Mouse (Mus musculus): ENCODE results near the gene Arsb. TPM values are rescaled to one million over a fixed set of nuclear protein-coding genes. Genes with fewer than 3 reads are reported as not detected.
A peak's percentile ranks its signal among the peaks of the same experiment; 100 is the strongest.

The Arsb gene
- polyA plus RNA-seq, 1 experiment from 2014 or later, result 2.8 TPM

DNA sequence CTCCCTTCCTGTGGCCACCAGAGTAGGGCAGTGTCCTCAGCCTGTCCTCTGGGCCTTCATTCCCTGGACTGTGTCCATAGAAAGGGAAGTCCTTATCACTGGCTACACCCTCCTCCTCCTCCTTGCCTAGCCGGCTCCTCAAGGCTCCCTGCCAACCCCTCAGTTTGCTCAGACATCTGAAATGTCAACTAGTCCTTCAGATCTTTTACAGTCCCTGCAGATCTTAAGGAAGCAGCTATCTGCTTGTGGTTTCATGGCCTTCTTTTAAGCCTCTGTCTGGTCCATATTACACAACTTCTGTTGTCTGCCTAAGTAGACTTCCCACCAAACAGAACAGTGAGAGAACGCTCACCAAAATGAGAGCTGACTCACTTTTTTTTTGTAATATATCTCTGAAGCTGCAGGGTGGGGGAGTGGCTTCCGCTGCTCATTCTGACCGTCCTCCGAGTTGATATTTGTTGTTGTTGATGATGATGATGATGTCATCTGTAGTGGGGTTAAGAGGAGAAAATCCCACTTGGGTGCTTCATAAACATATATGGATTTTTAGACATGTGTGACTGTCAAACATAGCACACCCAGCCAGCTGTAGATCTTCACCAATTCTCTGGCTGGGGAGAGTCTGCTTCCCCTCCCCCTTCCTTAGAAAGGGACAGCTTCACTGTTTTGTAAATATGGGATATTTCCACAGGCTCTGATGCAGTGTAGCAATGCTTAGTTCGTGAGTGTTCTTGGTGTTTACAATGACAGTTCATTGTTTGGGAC, 168.1 kb downstream of the Arsb start:
- WGBS (ENCODE audit: insufficient replicate concordance), result 16% methylated on average over 6 of the region's 6 CpGs
- H3K9me3 ChIP-seq (replicated peaks), result no peaks in the 10 kb centered on the region
- peak; percentile 37; the same call in 1 of the 2 replicates for ATAC-seq
- no peaks in the 10 kb centered on the region for H3K27me3 ChIP-seq (replicated peaks)
- no peaks in the 10 kb centered on the region for H3K36me3 ChIP-seq
- peak overlapping the region; percentile 31 for H3K27ac ChIP-seq
- no peak overlapping the region for H3K9ac ChIP-seq
- peaks cover 25% of the 10 kb centered on the region for H3K4me1 ChIP-seq
- H3K4me2 ChIP-seq, result peak overlapping the region; percentile 33
- H3K4me3 ChIP-seq, result no peak overlapping the region

GRCm38 (mm10) chr13:93940742-93941531, 169.5 kb downstream of the Arsb start:
- Histone ChIP-seq H3K27ac (no peak overlapping the region), H3K9ac (no peak overlapping the region), H3K27me3 (replicated peaks) (no peaks in the 10 kb centered on the region), H3K4me2 (no peak overlapping the region), H3K36me3 (no peaks in the 10 kb centered on the region), H3K9me3 (replicated peaks) (no peaks in the 10 kb centered on the region), H3K4me3 (no peak overlapping the region), H3K4me1 (peaks cover 25% of the 10 kb centered on the region)
- no peak for ATAC-seq
- WGBS (ENCODE audit: insufficient replicate concordance), result 47% methylated on average over 7 of the region's 7 CpGs

- ATAC-seq, result no peak
- H3K4me3 ChIP-seq, result no peak overlapping the region
- no peaks in the 10 kb centered on the region for H3K36me3 ChIP-seq
- no peak overlapping the region for H3K4me2 ChIP-seq
- peaks cover 4% of the 10 kb centered on the region; the same call in 1 of the 2 replicates for H3K27me3 ChIP-seq (replicated peaks)
- no peak overlapping the region for H3K9ac ChIP-seq
- WGBS (ENCODE audit: insufficient replicate concordance), result 24% methylated on average over 9 of the region's 9 CpGs
- no peaks in the 10 kb centered on the region for H3K9me3 ChIP-seq (replicated peaks)
- no peak overlapping the region for H3K27ac ChIP-seq
- H3K4me1 ChIP-seq, result no peaks in the 10 kb centered on the region
Measured at GRCm38 (mm10) chr13:93950996-93951395, 179.6 kb downstream of the Arsb start.

- H3K9ac ChIP-seq, result no peak overlapping the region
- H3K27me3 ChIP-seq (replicated peaks), result peaks cover 4% of the 10 kb centered on the region; the same call in 1 of the 2 replicates
- no peak for ATAC-seq
- H3K4me3 ChIP-seq, result no peak overlapping the region
- H3K9me3 ChIP-seq (replicated peaks), result no peaks in the 10 kb centered on the region
- no peaks in the 10 kb centered on the region for H3K36me3 ChIP-seq
- H3K27ac ChIP-seq, result no peak overlapping the region
- no peak overlapping the region for H3K4me2 ChIP-seq
- 25% methylated on average over 6 of the region's 6 CpGs for WGBS (ENCODE audit: insufficient replicate concordance)
- H3K4me1 ChIP-seq, result no peaks in the 10 kb centered on the region
Measured at GRCm38 (mm10) chr13:93951555-93951954, 180.1 kb downstream of the Arsb start.

DNA sequence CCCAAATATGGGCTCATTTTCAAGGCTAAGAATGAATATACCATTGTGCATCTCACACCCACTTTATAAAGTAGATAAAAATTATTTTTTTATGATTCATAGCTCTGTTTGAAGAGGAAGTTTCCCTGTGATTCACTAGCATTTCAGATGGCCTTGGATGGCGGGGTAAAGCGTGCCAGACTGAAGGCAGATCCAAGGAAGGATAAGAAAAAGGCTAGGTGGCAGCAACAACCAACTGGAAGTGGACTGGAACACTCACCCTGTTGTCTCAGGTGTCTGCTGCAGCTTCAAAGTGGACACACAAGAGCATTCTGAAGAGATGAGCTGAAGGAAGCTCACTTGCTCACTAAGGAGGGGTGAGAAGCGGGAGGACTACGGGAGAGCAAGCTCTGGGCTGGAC, 181.0 kb downstream of the Arsb start:
- no peak overlapping the region for H3K4me3 ChIP-seq
- H3K9ac ChIP-seq, result no peak overlapping the region
- H3K27me3 ChIP-seq (replicated peaks), result peaks cover 4% of the 10 kb centered on the region; the same call in 1 of the 2 replicates
- no peaks in the 10 kb centered on the region for H3K9me3 ChIP-seq (replicated peaks)
- no peaks in the 10 kb centered on the region for H3K4me1 ChIP-seq
- no peaks in the 10 kb centered on the region for H3K36me3 ChIP-seq
- WGBS (ENCODE audit: insufficient replicate concordance), result 59% methylated on average over 4 of the region's 4 CpGs
- ATAC-seq, result no peak
- no peak overlapping the region for H3K4me2 ChIP-seq
- H3K27ac ChIP-seq, result no peak overlapping the region

GRCm38 (mm10) chr13:93957907-93958306, 186.5 kb downstream of the Arsb start:
- Histone ChIP-seq H3K4me3 (no peak overlapping the region), H3K9ac (no peak overlapping the region), H3K27ac (no peak overlapping the region), H3K9me3 (replicated peaks) (no peaks in the 10 kb centered on the region), H3K4me1 (no peaks in the 10 kb centered on the region), H3K4me2 (no peak overlapping the region), H3K36me3 (no peaks in the 10 kb centered on the region), H3K27me3 (replicated peaks) (no peaks in the 10 kb centered on the region; the same call in 1 of the 2 replicates)
- no peak for ATAC-seq
- 72% methylated on average over 8 of the region's 8 CpGs for WGBS (ENCODE audit: insufficient replicate concordance)

GRCm38 (mm10) chr13:93966271-93966670, 194.8 kb downstream of the Arsb start:
- ATAC-seq, result no peak
- no peaks in the 10 kb centered on the region for H3K36me3 ChIP-seq

DNA sequence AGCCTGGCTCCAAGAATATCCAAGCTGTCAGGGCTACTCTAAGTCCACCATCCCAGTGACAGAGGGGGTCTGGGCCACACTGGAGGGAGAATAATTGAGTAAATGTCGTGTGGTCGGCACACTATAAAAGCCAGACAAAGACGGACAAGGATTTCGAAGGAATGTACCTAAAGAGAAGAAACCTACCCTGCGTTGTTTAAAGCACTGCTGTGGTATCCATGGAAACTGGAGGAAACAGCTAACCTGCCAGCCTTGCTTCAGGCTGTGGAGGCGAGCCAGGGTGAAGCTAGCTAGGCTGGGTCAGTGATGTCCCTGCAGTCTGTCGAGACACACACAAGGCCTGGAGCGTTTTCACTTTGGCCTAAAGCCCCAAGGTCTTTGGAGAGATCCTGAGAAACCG, 195.7 kb downstream of the Arsb start:
- no peak for ATAC-seq
- Histone ChIP-seq H3K4me2 (no peak overlapping the region), H3K4me3 (no peak overlapping the region), H3K27ac (no peak overlapping the region), H3K9me3 (replicated peaks) (no peaks in the 10 kb centered on the region), H3K4me1 (no peaks in the 10 kb centered on the region), H3K9ac (no peak overlapping the region), H3K27me3 (replicated peaks) (no peaks in the 10 kb centered on the region), H3K36me3 (no peaks in the 10 kb centered on the region)
- WGBS (ENCODE audit: insufficient replicate concordance), result 63% methylated on average over 9 of the region's 9 CpGs

More at GRCm38 (mm10) chr13:93966271-93966670, 194.8 kb downstream of the Arsb start:
- H3K4me1 ChIP-seq, result no peaks in the 10 kb centered on the region
- H3K27me3 ChIP-seq (replicated peaks), result no peaks in the 10 kb centered on the region
- H3K4me2 ChIP-seq, result no peak overlapping the region
- no peak overlapping the region for H3K27ac ChIP-seq
- H3K9me3 ChIP-seq (replicated peaks), result no peaks in the 10 kb centered on the region
- H3K9ac ChIP-seq, result no peak overlapping the region
- H3K4me3 ChIP-seq, result no peak overlapping the region

GRCm38 (mm10) chr13:93970115-93970514, 198.7 kb downstream of the Arsb start:
- Histone ChIP-seq H3K4me1 (no peaks in the 10 kb centered on the region), H3K9me3 (replicated peaks) (no peaks in the 10 kb centered on the region), H3K4me2 (no peak overlapping the region), H3K36me3 (no peaks in the 10 kb centered on the region), H3K27ac (no peak overlapping the region), H3K27me3 (replicated peaks) (no peaks in the 10 kb centered on the region), H3K9ac (no peak overlapping the region), H3K4me3 (no peak overlapping the region)
- no peak for ATAC-seq
- WGBS (ENCODE audit: insufficient replicate concordance), result 45% methylated on average over 5 of the region's 5 CpGs

DNA sequence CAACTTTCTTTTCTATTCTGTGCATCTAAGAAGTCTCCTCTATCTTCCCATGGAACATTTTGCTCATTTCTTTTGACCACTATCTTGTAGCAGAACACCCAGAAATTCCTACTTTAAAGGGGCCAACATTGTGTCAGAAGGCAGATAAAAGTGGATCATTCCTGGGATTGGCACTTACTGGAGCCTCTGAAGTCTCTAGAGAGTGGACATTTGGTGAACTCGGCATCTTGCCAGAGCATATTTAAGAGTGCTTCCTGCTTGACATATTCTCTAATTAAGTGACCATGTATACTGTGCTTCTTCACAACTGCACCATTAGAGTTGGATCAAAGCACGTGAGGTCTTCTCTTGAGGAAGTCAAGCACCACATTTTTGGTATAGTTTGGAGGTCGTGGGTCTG, 201.0 kb downstream of the Arsb start:
- no peaks in the 10 kb centered on the region for H3K4me1 ChIP-seq
- H3K4me2 ChIP-seq, result no peak overlapping the region
- no peak overlapping the region for H3K4me3 ChIP-seq
- WGBS (ENCODE audit: insufficient replicate concordance), result 57% methylated on average over 3 of the region's 3 CpGs
- H3K9me3 ChIP-seq (replicated peaks), result no peaks in the 10 kb centered on the region
- no peaks in the 10 kb centered on the region for H3K36me3 ChIP-seq
- H3K9ac ChIP-seq, result no peak overlapping the region
- no peak for ATAC-seq
- H3K27me3 ChIP-seq (replicated peaks), result no peaks in the 10 kb centered on the region
- no peak overlapping the region for H3K27ac ChIP-seq

DNA sequence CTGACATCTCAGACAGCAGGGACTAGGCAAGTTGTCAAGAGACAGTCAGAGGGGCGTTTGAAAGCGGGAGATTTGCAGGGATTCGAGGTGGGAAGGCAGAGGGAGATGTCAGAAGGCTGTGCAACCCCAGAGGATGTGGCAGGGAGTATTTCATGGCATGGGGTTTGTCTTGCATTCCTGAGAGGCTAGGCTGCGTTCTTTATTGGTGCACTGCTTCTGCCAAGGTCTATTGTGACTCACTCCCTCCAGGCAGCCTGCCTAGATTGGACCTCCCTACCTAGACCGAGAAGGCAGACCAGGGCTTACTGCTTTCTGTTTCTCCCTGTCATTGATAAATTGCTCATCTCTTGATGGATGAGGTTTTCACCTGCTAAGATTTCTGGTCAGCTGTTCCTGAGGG, 204.2 kb downstream of the Arsb start:
- Histone ChIP-seq H3K9me3 (replicated peaks) (no peaks in the 10 kb centered on the region), H3K27me3 (replicated peaks) (no peaks in the 10 kb centered on the region), H3K4me3 (no peak overlapping the region), H3K4me1 (no peaks in the 10 kb centered on the region), H3K36me3 (no peaks in the 10 kb centered on the region), H3K4me2 (no peak overlapping the region), H3K9ac (no peak overlapping the region), H3K27ac (no peak overlapping the region)
- 46% methylated on average over 5 of the region's 5 CpGs for WGBS (ENCODE audit: insufficient replicate concordance)
- no peak for ATAC-seq

- no peak overlapping the region for H3K27ac ChIP-seq
- no peaks in the 10 kb centered on the region for H3K4me1 ChIP-seq
- ATAC-seq, result no peak
- 45% methylated on average over 10 of the region's 10 CpGs for WGBS (ENCODE audit: insufficient replicate concordance)
- H3K4me2 ChIP-seq, result no peak overlapping the region
- H3K4me3 ChIP-seq, result no peak overlapping the region
- no peaks in the 10 kb centered on the region for H3K27me3 ChIP-seq (replicated peaks)
- no peaks in the 10 kb centered on the region for H3K36me3 ChIP-seq
- no peaks in the 10 kb centered on the region for H3K9me3 ChIP-seq (replicated peaks)
- H3K9ac ChIP-seq, result no peak overlapping the region
Measured at GRCm38 (mm10) chr13:93976897-93977530, 205.6 kb downstream of the Arsb start.

Data from liver, embryonic 12.5 days (tissue).